ENCODE assay signal across 20 mouse cellular contexts in genomic region chr7:102102696-102103095, GRCm38 (mm10). TPM values are rescaled to one million over a fixed set of nuclear protein-coding genes. Genes with fewer than 3 reads are reported as not detected.
DNase-seq lines count a peak whose midpoint lies in the region; ATAC-seq and TF ChIP-seq lines count a peak whose summit lies in the region.
"Had no signal": no experiment of that assay in that cellular context is flagged by ENCODE, and none has a peak within 500 bp of the region (broad histone marks: within the 10 kb centered on the region; RNA-seq: fewer than 3 reads in every experiment).

No protein-coding gene starts in this region.

- TF ChIP-seq EP300 in ES-Bruce4 (IDR thresholded peaks at IDR 0.05; ENCODE audit: insufficient read depth, low read depth, low read length), result no peak

- no peak overlapping the region for H3K9ac ChIP-seq in kidney, embryonic 14.5 days (ENCODE audit: low read depth, low read length)
- H3K9ac ChIP-seq in ES-Bruce4 (ENCODE audit: low read depth, poor library complexity, severe bottlenecking), result peak overlapping the region; percentile 14
- H3K9ac ChIP-seq: embryonic facial prominence, embryonic 15.5 days; forebrain, embryonic 13.5 days; liver, embryonic 14.5 days had no signal

- H3K27ac ChIP-seq in kidney, adult 2 months (ENCODE audit: insufficient read depth, low read depth, low read length), result no peak overlapping the region
- no peak overlapping the region for H3K27ac ChIP-seq in kidney, embryonic 14.5 days (ENCODE audit: low read depth, low read length)
- 0 out of 2 replicates have a peak overlapping the region, but pooled peaks have one; percentile 3 for H3K27ac ChIP-seq in ES-Bruce4 (ENCODE audit: insufficient read depth, low read length)
- H3K27ac ChIP-seq in limb, embryonic 10.5 days, result peak overlapping the region; percentile 22; the same call in 1 of the 2 replicates
- H3K27ac ChIP-seq: embryonic facial prominence, embryonic 15.5 days; forebrain, embryonic 13.5 days; hindbrain, postnatal 0 days; liver, embryonic 14.5 days; midbrain, embryonic 10.5 days had no signal

- TF ChIP-seq CTCF in kidney, adult 2 months (conservative IDR thresholded peaks at IDR 0.05; ENCODE audit: insufficient read depth, insufficient read length, low read depth, low read length), result no peak
- no peak for TF ChIP-seq CTCF in ES-Bruce4 (IDR thresholded peaks at IDR 0.05; ENCODE audit: low read depth, low read length)

- no peaks in the 10 kb centered on the region for H3K36me3 ChIP-seq in kidney, adult 2 months (ENCODE audit: control insufficient read depth, insufficient read depth, low read length)
- no peaks in the 10 kb centered on the region for H3K36me3 ChIP-seq in kidney, embryonic 14.5 days (ENCODE audit: control insufficient read depth, insufficient read depth, low read length)
- H3K36me3 ChIP-seq in ES-Bruce4 (ENCODE audit: control insufficient read depth, insufficient read depth, low read length, poor library complexity, severe bottlenecking), result no peaks in the 10 kb centered on the region
- H3K36me3 ChIP-seq in limb, embryonic 10.5 days, result no peaks in the 10 kb centered on the region
- H3K36me3 ChIP-seq: embryonic facial prominence, embryonic 15.5 days; midbrain, embryonic 10.5 days had no signal

- peak; percentile 29 for DNase-seq in gastrocnemius, postnatal 14 days
- no peak for DNase-seq in gastrocnemius, postnatal 4 days (ENCODE audit: low spot score in 2 of 2)
- peak; percentile 15 for DNase-seq in kidney, adult 2 months
- no peak for DNase-seq in limb, embryonic 10.5 days (ENCODE audit: low spot score)
- no peak for DNase-seq in layer of hippocampus, postnatal 14 days (ENCODE audit: low spot score in 2 of 2)
- DNase-seq in right cerebral cortex, adult 18-20 months, result no peak
- DNase-seq: cerebellum, adult 18-20 months; thymus, adult 2 months had no signal

- no peaks in the 10 kb centered on the region for H3K27me3 ChIP-seq in kidney, adult 2 months (replicated peaks; ENCODE audit: control insufficient read depth, insufficient read depth, low read length)
- H3K27me3 ChIP-seq in kidney, embryonic 14.5 days (ENCODE audit: control insufficient read depth, insufficient read depth, low read length), result no peaks in the 10 kb centered on the region
- no peaks in the 10 kb centered on the region for H3K27me3 ChIP-seq in ES-Bruce4 (ENCODE audit: control insufficient read depth, insufficient read depth, low read length, poor library complexity, severe bottlenecking)
- 0 out of 2 replicates have a peak, but pooled peaks cover 16% of the 10 kb centered on the region for H3K27me3 ChIP-seq in limb, embryonic 10.5 days (ENCODE audit: low read depth, poor library complexity, severe bottlenecking)
- H3K27me3 ChIP-seq: embryonic facial prominence, embryonic 15.5 days had no signal

- no peak for ATAC-seq in kidney, embryonic 14.5 days (ENCODE audit: low FRiP score, low TSS enrichment)
- ATAC-seq: forebrain, embryonic 13.5 days; hindbrain, postnatal 0 days had no signal

- H3K9me3 ChIP-seq in kidney, embryonic 14.5 days (ENCODE audit: control insufficient read depth, low read length), result no peaks in the 10 kb centered on the region
- no peaks in the 10 kb centered on the region for H3K9me3 ChIP-seq in ES-Bruce4 (replicated peaks; ENCODE audit: control insufficient read depth, insufficient read depth, low read length, poor library complexity, severe bottlenecking)
- H3K9me3 ChIP-seq in limb, embryonic 10.5 days (replicated peaks), result no peaks in the 10 kb centered on the region
- H3K9me3 ChIP-seq: embryonic facial prominence, embryonic 15.5 days; forebrain, embryonic 13.5 days; midbrain, embryonic 10.5 days had no signal

- no peak overlapping the region for H3K4me2 ChIP-seq in kidney, embryonic 14.5 days (replicated peaks; ENCODE audit: low read depth, low read length)
- H3K4me2 ChIP-seq: embryonic facial prominence, embryonic 15.5 days; forebrain, embryonic 13.5 days had no signal

- WGBS in kidney, adult 2 months, result 66% methylated on average over 6 of the region's 6 CpGs
- WGBS in kidney, embryonic 14.5 days, result 39% methylated on average over 6 of the region's 6 CpGs
- 48% methylated on average over 6 of the region's 6 CpGs for WGBS in limb, embryonic 10.5 days

- no peak overlapping the region for H3K4me3 ChIP-seq in kidney, adult 2 months (ENCODE audit: insufficient read depth, low read depth, low read length)
- no peak overlapping the region for H3K4me3 ChIP-seq in kidney, embryonic 14.5 days (ENCODE audit: low read length)
- H3K4me3 ChIP-seq in ES-Bruce4 (ENCODE audit: low read depth, low read length), result peak overlapping the region; percentile 58
- H3K4me3 ChIP-seq in limb, embryonic 10.5 days, result no peak overlapping the region
- H3K4me3 ChIP-seq: embryonic facial prominence, embryonic 15.5 days; forebrain, embryonic 13.5 days; midbrain, embryonic 10.5 days had no signal

- H3K4me1 ChIP-seq in kidney, adult 2 months (ENCODE audit: control insufficient read depth, insufficient read depth, low read length), result peaks cover 4% of the 10 kb centered on the region; the same call in 1 of the 2 replicates
- peaks cover 14% of the 10 kb centered on the region for H3K4me1 ChIP-seq in kidney, embryonic 14.5 days (ENCODE audit: control insufficient read depth, insufficient read depth, low read length)
- H3K4me1 ChIP-seq in ES-Bruce4 (ENCODE audit: control insufficient read depth, insufficient read depth, low read length), result peaks cover 9% of the 10 kb centered on the region
- H3K4me1 ChIP-seq in limb, embryonic 10.5 days, result peaks cover 55% of the 10 kb centered on the region

- intact Hi-C loops in gastrocnemius, postnatal 14 days (cut with DNase I; ENCODE audit: low total_unique reads), result no loop called here

- TF ChIP-seq POLR2A in kidney, adult 2 months (IDR thresholded peaks at IDR 0.05; ENCODE audit: low read depth, low read length), result no peak
- peak; percentile 38 for TF ChIP-seq POLR2A in ES-Bruce4 (IDR thresholded peaks at IDR 0.05; ENCODE audit: insufficient read depth, low read length)

RNA-seq across cellular contexts. Expression of gene Art1, which starts 1.2 kb away (rescaled TPM):
- 100 to 1,000 TPM; 281 to 363 TPM for total RNA-seq in gastrocnemius, postnatal 14 days (2021)
- 100 to 1,000 TPM; 223 to 276 TPM for total RNA-seq in gastrocnemius, postnatal 4 days (2021)
- polyA plus RNA-seq in kidney, adult 2 months (2012; rRNA removed), result 0.08 and 3.8 TPM in 2 replicates
- 0.88 and 1.2 TPM in 2 replicates for polyA plus RNA-seq in kidney, embryonic 14.5 days (2014; fragmentation: Nextera tagmentation; extraction: Ambion mirVana)
- 0.94 and 0.99 TPM in 2 replicates for polyA plus RNA-seq in ES-Bruce4 (2011; ENCODE audit: insufficient read depth, insufficient read length, low read depth, missing spikeins)
- polyA plus RNA-seq in limb, embryonic 10.5 days (2016; fragmentation: Nextera tagmentation; extraction: Ambion mirVana), result 0.50 and 0.85 TPM in 2 replicates
- total RNA-seq in layer of hippocampus, postnatal 14 days (2021), result not detected
- total RNA-seq: common myeloid progenitor, adult 5-6 weeks; layer of hippocampus, adult 8-10 months had no signal

RNA-seq across cellular contexts. Expression of gene Art5, which starts 6.6 kb away (rescaled TPM):
- total RNA-seq in gastrocnemius, postnatal 14 days (2021), result 1 to 10 TPM; 6.9 to 8.1 TPM
- total RNA-seq in gastrocnemius, postnatal 4 days (2021), result 10 to 100 TPM in 1 of 2 experiments, 1 to 10 TPM in 1; 8.8 to 13.6 TPM
- 0.15 and 0.33 TPM in 2 replicates for polyA plus RNA-seq in kidney, adult 2 months (2012; rRNA removed)
- polyA plus RNA-seq in kidney, embryonic 14.5 days (2014; fragmentation: Nextera tagmentation; extraction: Ambion mirVana), result 1.8 and 2.1 TPM in 2 replicates
- 2.7 and 3.7 TPM in 2 replicates for polyA plus RNA-seq in ES-Bruce4 (2011; ENCODE audit: insufficient read depth, insufficient read length, low read depth, missing spikeins)
- 4.3 and 5.8 TPM in 2 replicates for polyA plus RNA-seq in limb, embryonic 10.5 days (2016; fragmentation: Nextera tagmentation; extraction: Ambion mirVana)
- total RNA-seq in layer of hippocampus, postnatal 14 days (2021), result not detected
- total RNA-seq: hindbrain, postnatal 0 days; layer of hippocampus, adult 8-10 months had no signal

RNA-seq across cellular contexts. Expression of gene Chrna10, which starts 13.9 kb away (rescaled TPM):
- 1 to 10 TPM in 1 of 2 experiments, not detected in 1; 1.0 TPM for total RNA-seq in gastrocnemius, postnatal 14 days (2021)
- not detected for total RNA-seq in gastrocnemius, postnatal 4 days (2021)
- 0.03 TPM in 1 of 2 replicates, not detected in the other for polyA plus RNA-seq in kidney, adult 2 months (2012; rRNA removed)
- not detected in 2 replicates for polyA plus RNA-seq in kidney, embryonic 14.5 days (2014; fragmentation: Nextera tagmentation; extraction: Ambion mirVana)
- polyA plus RNA-seq in ES-Bruce4 (2011; ENCODE audit: insufficient read depth, insufficient read length, low read depth, missing spikeins), result not detected in 2 replicates
- 0.14 TPM in 1 of 2 replicates, not detected in the other for polyA plus RNA-seq in limb, embryonic 10.5 days (2016; fragmentation: Nextera tagmentation; extraction: Ambion mirVana)
- total RNA-seq in layer of hippocampus, postnatal 14 days (2021), result under 1 TPM in 1 of 2 experiments, not detected in 1; 0.14 TPM
- total RNA-seq: hindbrain, postnatal 0 days had no signal
- polyA plus RNA-seq: forebrain, embryonic 13.5 days; heart, embryonic 14.5 days; kidney, embryonic 16.5 days; liver, embryonic 14.5 days; midbrain, embryonic 10.5 days had no signal

RNA-seq across cellular contexts. Expression of gene Trpc2, which starts 19.8 kb away (rescaled TPM):
- under 1 TPM in 1 of 2 experiments, not detected in 1; 0.21 TPM for total RNA-seq in gastrocnemius, postnatal 14 days (2021)
- under 1 TPM; 0.29 to 0.93 TPM for total RNA-seq in gastrocnemius, postnatal 4 days (2021)
- not detected in 2 replicates for polyA plus RNA-seq in kidney, adult 2 months (2012; rRNA removed)
- not detected in 2 replicates for polyA plus RNA-seq in kidney, embryonic 14.5 days (2014; fragmentation: Nextera tagmentation; extraction: Ambion mirVana)
- polyA plus RNA-seq in ES-Bruce4 (2011; ENCODE audit: insufficient read depth, insufficient read length, low read depth, missing spikeins), result not detected in 2 replicates
- not detected in 2 replicates for polyA plus RNA-seq in limb, embryonic 10.5 days (2016; fragmentation: Nextera tagmentation; extraction: Ambion mirVana)
- total RNA-seq in layer of hippocampus, postnatal 14 days (2021), result under 1 TPM in 1 of 2 experiments, not detected in 1; 0.60 TPM
- polyA plus RNA-seq: forebrain, embryonic 13.5 days; heart, embryonic 14.5 days; midbrain, embryonic 10.5 days; stomach, embryonic 14.5 days had no signal

RNA-seq across cellular contexts. Expression of gene Xntrpc, which starts 37.2 kb away (rescaled TPM):
- under 1 TPM; 0.53 to 0.84 TPM for total RNA-seq in gastrocnemius, postnatal 14 days (2021)
- 1 to 10 TPM; 1.4 to 2.6 TPM for total RNA-seq in gastrocnemius, postnatal 4 days (2021)
- 1.8 and 2.5 TPM in 2 replicates for polyA plus RNA-seq in kidney, adult 2 months (2012; rRNA removed)
- polyA plus RNA-seq in kidney, embryonic 14.5 days (2014; fragmentation: Nextera tagmentation; extraction: Ambion mirVana), result 1.5 and 1.6 TPM in 2 replicates
- polyA plus RNA-seq in ES-Bruce4 (2011; ENCODE audit: insufficient read depth, insufficient read length, low read depth, missing spikeins), result 0.76 and 1.3 TPM in 2 replicates
- polyA plus RNA-seq in limb, embryonic 10.5 days (2016; fragmentation: Nextera tagmentation; extraction: Ambion mirVana), result 1.4 and 1.8 TPM in 2 replicates
- 1 to 10 TPM; 1.9 to 2.3 TPM for total RNA-seq in layer of hippocampus, postnatal 14 days (2021)

Comparison
In these comparisons a context has a peak if more than half of its experiments do, and no peak if none do; other contexts are left out.
1. DNase-seq: peak in gastrocnemius, postnatal 14 days (single experiment) and kidney, adult 2 months (single experiment); none in gastrocnemius, postnatal 4 days (0 of 2), limb, embryonic 10.5 days (single experiment), layer of hippocampus, postnatal 14 days (0 of 2) and right cerebral cortex, adult 18-20 months (single experiment).
2. H3K27ac ChIP-seq: peak in ES-Bruce4 (single experiment) and limb, embryonic 10.5 days (single experiment); none in kidney, adult 2 months (single experiment) and kidney, embryonic 14.5 days (single experiment).